Mouse (Mus musculus) ES-E14 (cell line): ENCODE measurements around the gene Pnkd.

Source experiments
- CHD2 ChIP-seq: IDR thresholded peaks from 2 replicates; pipeline ENCODE4 v1.6.1; 2014; ENCODE audit warnings: mild to moderate bottlenecking, low read depth, low read length, inconsistent platforms
- HCFC1 ChIP-seq: IDR thresholded peaks from 2 replicates; pipeline ENCODE4 v1.6.1; 2012; ENCODE audit warnings: low read length, inconsistent platforms, borderline replicate concordance; ENCODE audit not compliant: insufficient read depth
- MAFK ChIP-seq: IDR thresholded peaks from 2 replicates; pipeline ENCODE4 v1.6.1; 2014; ENCODE audit warnings: mild to moderate bottlenecking, low read depth, low read length, inconsistent platforms; ENCODE audit not compliant: insufficient read depth
- ZC3H11A ChIP-seq: IDR thresholded peaks from 2 replicates; pipeline ENCODE4 v1.6.1; 2012; ENCODE audit warnings: low read depth, mild to moderate bottlenecking, inconsistent platforms, low read length, borderline replicate concordance
- ZNF384 ChIP-seq: IDR thresholded peaks from 2 replicates; pipeline ENCODE4 v1.6.1; 2012; ENCODE audit warnings: low read depth, low read length, inconsistent platforms

DNA sequence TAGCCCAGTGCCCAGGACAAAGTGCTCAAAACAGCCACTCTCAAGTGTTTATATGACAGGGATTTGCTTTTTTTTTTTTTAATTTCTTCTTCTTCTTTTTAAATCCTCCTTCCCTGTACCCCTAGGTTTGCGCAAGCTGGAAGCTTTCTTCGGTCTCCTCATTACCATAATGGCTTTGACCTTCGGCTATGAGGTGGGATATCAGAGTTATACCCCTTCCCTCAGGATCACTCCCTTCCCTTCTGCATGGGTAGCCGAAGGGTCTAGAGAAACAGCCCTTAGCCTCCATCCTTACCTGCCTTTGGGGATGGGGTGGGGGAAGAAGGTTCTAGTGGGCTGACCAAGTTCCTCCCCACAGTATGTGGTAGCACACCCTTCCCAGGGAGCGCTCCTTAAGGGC lies 95.8 kb downstream of the Pnkd start:
- TF ChIP-seq HCFC1, result no peak
- no peak for TF ChIP-seq ZC3H11A
- no peak for TF ChIP-seq MAFK
- no peak for TF ChIP-seq CHD2
- TF ChIP-seq ZNF384, result no peak
